Mouse (Mus musculus): ENCODE results near the gene Mr1.

GRCm38 (mm10) chr1:155083271-155084265 lies 63.0 kb downstream of the Mr1 start:
- TF ChIP-seq CTCF (IDR thresholded peaks at IDR 0.05; ENCODE audit: borderline replicate concordance, insufficient read depth, low read depth, low read length) = no peak
- no peak for TF ChIP-seq POLR2A (IDR thresholded peaks at IDR 0.05; ENCODE audit: borderline replicate concordance, insufficient read depth, low read length)
